22 mouse cellular contexts compared by ENCODE assay signal in genomic region chr19:28897497-28897896, GRCm38 (mm10).
"Had no signal": no experiment of that assay in that cellular context is flagged by ENCODE, and none has a peak within 500 bp of the region (broad histone marks: within the 10 kb centered on the region; RNA-seq: fewer than 3 reads in every experiment).

No protein-coding gene starts in this region.

- DNase-seq: kidney, adult 2 months; kidney, postnatal 10 days; kidney, postnatal 36 days; left cerebral cortex, postnatal 4 days; liver, postnatal 0 days; lung, embryonic 14.5 days; lung, postnatal 36 days; midbrain, embryonic 14.5 days; retina, postnatal 1 day; spleen, adult 18-20 months; thymus, postnatal 25 days had no signal

- ATAC-seq: intestine, postnatal 0 days; liver, postnatal 0 days; lung, postnatal 0 days had no signal

- H3K27ac ChIP-seq: limb, embryonic 12.5 days; limb, embryonic 15.5 days; liver, embryonic 14.5 days; midbrain, embryonic 10.5 days; neural tube, embryonic 12.5 days; neural tube, embryonic 15.5 days; stomach, embryonic 15.5 days had no signal

- H3K9ac ChIP-seq: limb, embryonic 12.5 days; limb, embryonic 15.5 days; liver, embryonic 14.5 days; liver, postnatal 0 days; lung, embryonic 14.5 days; neural tube, embryonic 12.5 days; neural tube, embryonic 15.5 days; stomach, embryonic 15.5 days had no signal

- H3K4me1 ChIP-seq: stomach, embryonic 15.5 days had no signal

- H3K4me3 ChIP-seq: limb, embryonic 12.5 days; limb, embryonic 15.5 days; megakaryocyte, embryonic 14.5 days; midbrain, embryonic 10.5 days; neural tube, embryonic 12.5 days; neural tube, embryonic 15.5 days; stomach, embryonic 15.5 days had no signal

- H3K27me3 ChIP-seq: limb, embryonic 12.5 days; limb, embryonic 15.5 days; megakaryocyte, embryonic 14.5 days; neural tube, embryonic 12.5 days; neural tube, embryonic 15.5 days; stomach, embryonic 15.5 days had no signal

- H3K36me3 ChIP-seq: limb, embryonic 12.5 days; limb, embryonic 15.5 days; midbrain, embryonic 10.5 days; neural tube, embryonic 12.5 days; neural tube, embryonic 15.5 days; stomach, embryonic 15.5 days had no signal

- H3K9me3 ChIP-seq: limb, embryonic 12.5 days; limb, embryonic 15.5 days; megakaryocyte, embryonic 14.5 days; midbrain, embryonic 10.5 days; neural tube, embryonic 12.5 days; neural tube, embryonic 15.5 days; stomach, embryonic 15.5 days had no signal

- H3K4me2 ChIP-seq: limb, embryonic 12.5 days; limb, embryonic 15.5 days; liver, embryonic 11.5 days; lung, embryonic 14.5 days; neural tube, embryonic 12.5 days; neural tube, embryonic 15.5 days; stomach, embryonic 15.5 days had no signal
